Mouse (Mus musculus) right cerebral cortex, postnatal 14 days (tissue): ENCODE measurements at regions not wholly inside any gene's neighbourhood (a gene's known extent, or its start where the extent isn't known, plus 50 kb on each side); places are given as distances from the start of the nearest gene placed in this dataset.
A peak's percentile ranks its signal among the peaks of the same experiment; 100 is the strongest.

Experiments used
- DNase-seq: peaks from one replicate; pipeline ENCODE4 v3.0.0; 2022

DNA sequence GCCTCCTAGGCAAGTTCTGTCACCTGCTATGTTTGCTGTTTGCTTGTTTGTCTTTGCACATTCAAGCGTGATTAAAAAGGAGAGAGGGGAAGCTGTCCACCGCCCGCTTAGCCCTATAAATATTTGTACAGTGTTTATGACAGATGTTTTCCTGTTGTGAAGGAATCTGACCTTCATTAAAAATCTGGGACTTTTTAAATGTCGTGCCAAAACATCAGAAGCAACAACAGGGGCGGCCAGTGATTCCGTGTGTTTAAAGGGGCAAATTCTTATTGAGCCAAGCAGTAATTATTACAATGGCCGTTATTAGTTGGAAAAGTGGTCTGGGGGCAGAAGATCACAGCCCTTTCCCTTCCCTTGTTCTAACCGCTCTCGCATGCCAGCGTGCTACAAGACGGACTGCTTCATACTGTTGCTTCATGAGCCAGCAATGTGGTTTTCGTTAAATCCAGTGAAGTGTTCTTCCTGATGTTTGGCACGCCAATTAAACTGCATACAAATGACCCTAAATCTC lies 119.3 kb downstream of the Gas1 start:
- DNase-seq, result no peak

GRCm38 (mm10) chr13:60054531-60054930 lies 122.6 kb downstream of the Gas1 start:
- no peak for DNase-seq

DNA sequence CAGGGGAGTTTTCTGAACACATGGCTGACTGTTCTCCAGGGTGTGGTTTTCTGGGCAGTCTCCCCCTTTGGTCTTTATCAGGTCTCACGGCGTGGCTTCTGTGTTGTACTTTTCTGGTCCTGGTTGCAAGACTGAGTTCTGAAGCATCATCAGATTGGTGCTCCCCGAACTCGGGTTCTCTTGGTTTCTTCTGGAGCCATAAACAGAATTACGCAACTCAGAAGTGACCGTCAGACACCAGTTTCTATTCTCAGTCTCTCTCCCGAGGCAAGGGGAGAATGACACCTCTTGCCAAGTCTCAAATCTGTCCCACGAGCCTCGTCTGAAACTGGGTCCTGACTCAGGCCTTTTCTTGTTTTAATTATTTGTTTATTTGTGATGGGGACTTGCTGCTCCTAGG lies 123.1 kb downstream of the Gas1 start:
- no peak for DNase-seq

DNA sequence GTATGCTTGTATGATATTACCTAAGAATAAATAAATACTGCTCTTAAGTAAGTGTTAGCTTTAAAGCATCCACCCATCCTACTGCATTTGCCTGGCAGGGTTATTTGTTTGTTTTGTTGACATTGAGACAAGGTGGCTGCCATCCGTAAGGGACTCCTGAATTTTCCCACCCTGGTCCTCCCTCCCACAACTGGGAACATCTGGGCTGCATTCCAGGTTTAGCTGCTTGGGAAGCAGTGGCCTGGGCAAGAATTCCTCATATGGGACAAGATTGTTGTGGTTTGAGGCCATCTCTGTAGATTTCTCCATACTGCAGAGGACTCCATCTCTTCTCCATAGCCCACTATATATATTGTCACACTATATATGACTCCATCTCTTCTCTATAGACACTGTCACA lies 125.3 kb downstream of the Gas1 start:
- DNase-seq, result no peak

- no peak for DNase-seq
Measured at GRCm38 (mm10) chr13:60050799-60051580, 126.2 kb downstream of the Gas1 start.

- no peak for DNase-seq
Measured at GRCm38 (mm10) chr13:60049703-60050102, 127.5 kb downstream of the Gas1 start.

- peak; percentile 55 for DNase-seq
Measured at GRCm38 (mm10) chr13:60047791-60048730, 129.1 kb downstream of the Gas1 start.

DNA sequence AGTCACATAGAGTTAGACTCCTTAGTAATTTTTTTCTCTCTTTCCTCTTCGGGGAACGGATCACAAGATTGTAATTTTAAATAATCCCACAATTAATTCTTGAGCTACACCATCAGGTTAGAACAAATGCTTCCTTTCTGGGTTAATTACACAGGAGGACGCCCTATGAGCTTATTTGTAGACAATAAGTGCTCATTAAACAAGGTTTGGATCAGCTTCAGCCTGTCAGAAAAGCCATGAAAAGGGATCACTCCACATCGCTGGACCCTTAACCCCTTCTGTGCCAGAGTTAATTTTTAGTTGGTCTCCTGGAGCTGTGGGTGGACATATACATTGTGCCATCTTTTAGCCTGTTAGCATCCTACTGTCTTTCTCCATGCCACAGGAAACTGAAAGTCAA lies 131.4 kb downstream of the Gas1 start:
- no peak for DNase-seq

DNA sequence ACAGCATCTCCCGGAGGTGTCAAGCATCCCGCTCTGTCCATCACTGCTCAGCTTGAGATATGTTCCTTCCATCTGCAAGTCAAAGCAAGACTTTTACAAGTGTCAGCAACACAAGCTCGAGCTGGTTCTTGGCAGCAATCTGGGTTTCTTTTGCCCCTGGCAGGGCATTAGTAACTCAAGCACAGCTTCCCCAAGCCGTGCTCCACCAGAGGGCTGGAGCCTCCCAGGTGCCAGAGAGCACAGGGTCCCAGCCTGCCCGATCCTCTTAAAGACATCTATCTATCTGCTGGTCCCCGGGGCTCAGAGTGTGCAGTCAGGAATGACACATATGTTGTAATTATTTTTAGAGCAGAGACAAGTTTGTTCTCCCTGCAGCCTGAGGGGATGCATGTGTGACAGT lies 132.3 kb downstream of the Gas1 start:
- DNase-seq, result no peak

DNA sequence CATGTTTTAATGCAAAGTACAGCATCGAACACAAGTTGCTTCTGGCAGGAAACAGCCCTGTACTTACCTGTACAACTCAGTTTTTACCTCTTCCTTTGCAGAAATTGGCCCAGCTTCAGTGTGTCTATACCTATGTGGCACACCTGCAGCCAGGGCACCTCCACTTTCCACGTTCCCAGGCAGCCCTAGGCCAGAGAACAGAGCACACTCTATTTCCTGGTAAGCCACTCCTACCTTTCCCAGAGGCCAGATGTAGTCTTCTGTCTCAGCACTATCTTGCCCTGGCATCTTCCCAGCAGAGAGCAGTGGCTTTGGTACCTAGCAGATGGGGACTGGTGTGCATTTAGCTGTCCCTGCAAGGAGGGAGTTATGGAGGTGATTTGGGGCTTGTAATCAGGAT lies 134.7 kb downstream of the Gas1 start:
- DNase-seq, result no peak

DNA sequence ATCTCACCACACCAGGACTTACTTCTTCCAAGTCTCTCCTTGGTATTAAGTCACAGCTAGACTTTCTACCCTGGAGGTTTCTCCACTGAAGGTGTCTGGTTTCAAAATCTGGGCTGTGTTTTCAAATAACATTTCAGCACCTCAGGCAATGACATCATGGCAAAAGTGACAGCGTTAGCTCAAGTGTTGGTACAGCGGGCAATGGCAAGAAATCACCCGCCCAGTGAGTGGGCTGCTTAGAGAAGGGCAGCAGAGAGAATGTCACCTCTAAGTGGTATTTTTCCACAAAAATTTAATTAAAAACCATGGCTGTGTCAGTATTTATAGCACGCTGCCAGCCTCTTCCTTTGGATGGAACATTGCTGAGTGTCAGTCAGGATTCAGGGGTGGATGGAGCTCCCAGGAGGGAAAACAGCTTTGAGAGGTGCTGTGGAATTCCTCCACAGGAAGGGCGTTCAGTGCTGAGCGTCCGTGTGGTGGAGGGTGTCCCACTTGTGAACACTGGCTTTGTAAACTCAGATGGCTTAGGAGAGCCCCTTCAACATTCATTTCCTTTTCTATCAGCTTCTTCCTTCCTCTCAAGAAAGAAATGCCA lies 141.5 kb downstream of the Gas1 start:
- DNase-seq, result no peak

GRCm38 (mm10) chr13:60033116-60033515 lies 144.0 kb downstream of the Gas1 start:
- no peak for DNase-seq

DNA sequence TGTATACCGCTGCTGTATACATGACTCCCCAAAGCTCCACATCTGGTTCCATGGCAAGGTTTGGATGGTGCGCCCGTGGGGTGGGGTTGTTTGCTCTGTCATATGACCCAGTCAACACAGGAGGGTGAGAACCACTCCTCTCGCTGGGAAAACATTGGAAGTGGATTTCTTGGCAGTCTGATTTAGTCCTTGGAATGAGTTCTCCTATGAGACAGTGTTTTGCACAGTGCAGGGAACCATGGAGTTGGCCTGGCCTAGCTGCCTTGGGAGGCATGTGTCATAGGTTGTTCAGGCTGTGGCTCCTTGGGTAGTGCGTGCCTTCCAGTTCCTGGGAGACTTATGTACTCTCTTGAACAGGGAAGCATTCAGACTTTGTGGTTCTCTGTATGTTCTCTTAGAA lies 144.6 kb downstream of the Gas1 start:
- DNase-seq, result no peak

DNA sequence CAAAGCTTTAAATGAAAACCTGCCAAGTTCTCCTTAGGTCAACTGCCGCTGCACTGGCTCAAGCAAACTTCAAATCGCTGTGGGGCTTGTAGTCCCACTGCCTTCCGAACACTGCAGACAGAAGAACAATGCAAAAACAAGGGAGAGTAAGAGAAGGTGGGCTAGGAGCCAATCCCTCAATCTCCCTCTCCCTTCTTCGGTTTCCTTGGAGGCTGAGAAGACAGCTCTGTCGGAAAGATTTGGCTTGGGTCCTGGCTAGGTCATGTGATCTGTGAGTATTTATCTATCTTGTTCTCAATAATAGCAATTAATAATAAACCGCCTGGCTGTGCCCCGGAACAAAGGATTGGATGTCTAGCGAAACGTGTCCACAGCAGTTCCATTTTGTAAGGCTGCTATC lies 147.6 kb downstream of the Gas1 start:
- DNase-seq, result no peak

DNA sequence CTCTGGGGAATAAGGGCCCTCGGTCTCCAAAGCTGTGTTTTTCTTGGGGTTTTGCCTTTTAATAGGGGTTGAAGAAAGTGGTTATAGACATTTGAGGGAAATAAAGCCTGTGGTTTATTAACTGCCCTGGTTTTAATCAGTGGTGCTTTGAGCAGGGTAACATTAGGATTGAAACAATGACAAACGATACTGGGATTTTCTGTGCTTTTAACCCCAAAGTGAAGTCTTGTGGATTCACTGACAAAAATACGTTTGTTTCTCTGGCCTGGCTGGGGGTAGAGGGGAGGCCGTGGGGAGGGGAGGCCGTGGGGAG lies 157.0 kb downstream of the Gas1 start:
- no peak for DNase-seq

DNA sequence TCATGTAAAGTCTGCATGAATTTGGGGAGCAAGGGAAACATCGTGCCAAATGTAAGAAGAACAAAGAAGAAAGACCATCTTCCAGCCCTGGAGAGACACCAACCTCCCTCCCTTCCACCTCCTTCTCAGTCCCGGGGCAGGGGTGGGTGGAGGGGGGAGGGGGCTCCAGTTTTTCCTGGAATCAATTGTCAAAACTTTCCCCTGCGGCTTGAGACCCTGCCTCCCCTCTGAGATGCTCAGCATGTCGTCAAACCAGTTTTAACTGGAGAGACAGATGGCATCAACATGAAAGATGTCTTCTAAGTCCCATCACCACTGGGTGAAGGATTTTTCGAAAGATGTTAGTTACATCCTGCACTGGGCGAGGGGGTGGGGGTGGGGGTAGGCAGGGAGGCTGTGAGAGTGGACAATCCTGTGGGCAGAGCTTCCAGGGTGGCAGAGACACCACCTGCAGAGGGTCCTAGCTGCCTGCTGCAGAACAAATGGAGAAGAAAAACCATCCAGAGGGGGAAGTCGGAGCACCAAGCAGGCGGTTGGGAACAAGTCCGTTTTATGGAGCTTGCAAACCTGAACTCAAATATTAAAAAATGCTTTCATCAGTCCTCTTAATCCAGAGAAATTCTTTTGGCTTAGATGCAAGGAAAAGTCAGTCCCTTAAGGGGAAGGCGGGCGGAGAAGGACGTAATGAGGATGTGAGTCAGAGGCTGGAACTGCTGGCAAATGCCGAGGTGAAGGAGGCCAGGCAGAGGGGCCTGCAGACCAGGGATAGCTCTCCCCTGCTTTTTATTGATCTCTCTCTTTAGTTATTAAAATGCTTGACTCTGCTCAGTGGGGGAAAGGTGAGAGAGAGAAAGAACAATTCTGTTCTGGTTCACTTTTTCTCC lies 157.6 kb downstream of the Gas1 start:
- no peak for DNase-seq

GRCm38 (mm10) chr13:60015854-60016366 lies 161.3 kb downstream of the Gas1 start:
- no peak for DNase-seq

- no peak for DNase-seq
Measured at GRCm38 (mm10) chr13:60012046-60012813, 164.9 kb downstream of the Gas1 start.

- no peak for DNase-seq
Measured at GRCm38 (mm10) chr13:60011092-60011491, 166.1 kb downstream of the Gas1 start.

DNA sequence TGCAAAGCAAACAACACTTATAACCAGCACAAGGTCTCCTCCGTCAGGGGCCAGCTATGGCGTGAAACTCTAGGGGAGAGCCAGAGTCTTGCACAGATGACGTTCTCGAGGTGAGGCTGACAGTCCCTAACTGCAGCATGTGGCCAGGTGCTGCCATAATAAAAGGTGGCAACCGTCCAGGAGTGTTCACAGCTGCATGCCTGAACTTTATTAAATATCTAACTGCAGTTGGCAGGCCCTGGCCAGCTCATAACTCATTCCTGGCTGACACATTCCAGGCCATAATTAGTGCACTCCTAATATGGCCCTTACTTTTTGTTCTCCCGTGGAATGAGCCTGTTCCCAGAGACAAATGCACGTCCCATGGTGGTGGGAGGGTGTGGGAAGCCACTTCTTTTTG lies 169.6 kb downstream of the Gas1 start:
- DNase-seq, result no peak

- DNase-seq, result no peak
Measured at GRCm38 (mm10) chr13:60007031-60007430, 170.1 kb downstream of the Gas1 start.

DNA sequence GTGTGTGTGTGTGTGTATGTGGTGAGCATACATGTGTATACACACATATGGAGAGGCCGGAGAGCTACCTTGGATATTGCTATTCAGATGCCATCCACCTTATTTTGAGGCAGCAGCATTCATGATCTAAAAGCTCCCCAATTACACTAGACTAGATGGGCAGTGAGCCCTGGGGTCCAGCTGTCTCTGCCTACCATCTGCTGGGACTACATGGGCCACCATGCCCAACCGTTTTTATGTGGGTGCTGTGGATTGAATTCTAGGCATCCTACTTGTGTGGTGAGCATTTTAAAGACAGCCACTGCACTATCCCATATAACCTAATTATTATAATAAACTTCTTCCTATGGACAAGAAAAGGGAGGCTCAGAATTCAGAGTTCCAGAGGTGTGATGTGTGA lies 172.6 kb downstream of the Gas1 start:
- no peak for DNase-seq
